Mouse (Mus musculus) adrenal gland, adult 2 months (tissue): ENCODE data around the gene Bex6. TPM values are rescaled to one million over a fixed set of nuclear protein-coding genes. Genes with fewer than 3 reads are reported as not detected.
A peak's percentile ranks its signal among the peaks of the same experiment; 100 is the strongest.

ENCODE experiments used
- DNase-seq: peaks from one replicate; pipeline ENCODE4 v3.0.0; 2021
- long read RNA-seq: library from polyadenylated mRNA; stranded (forward); transcript quantifications from one replicate; pipeline ENCODE4 v2.0.0, GENCODE M21; 2021
- polyA plus RNA-seq: library from polyadenylated mRNA; depleted of rRNA; stranded (reverse); fragments of >200 nt; gene quantifications from 2 replicates; pipeline ENCODE4 v1.2.3, GENCODE M21; 2012; rRNA removed
- total RNA-seq, 2 experiments: library from RNA; stranded (reverse); gene quantifications; 2 replicates each; pipeline ENCODE4 v1.2.3; 2021

Gene Bex6
- total RNA-seq (not detected), polyA plus RNA-seq (not detected in 2 replicates)
- long read RNA-seq, result 0 reads

DNA sequence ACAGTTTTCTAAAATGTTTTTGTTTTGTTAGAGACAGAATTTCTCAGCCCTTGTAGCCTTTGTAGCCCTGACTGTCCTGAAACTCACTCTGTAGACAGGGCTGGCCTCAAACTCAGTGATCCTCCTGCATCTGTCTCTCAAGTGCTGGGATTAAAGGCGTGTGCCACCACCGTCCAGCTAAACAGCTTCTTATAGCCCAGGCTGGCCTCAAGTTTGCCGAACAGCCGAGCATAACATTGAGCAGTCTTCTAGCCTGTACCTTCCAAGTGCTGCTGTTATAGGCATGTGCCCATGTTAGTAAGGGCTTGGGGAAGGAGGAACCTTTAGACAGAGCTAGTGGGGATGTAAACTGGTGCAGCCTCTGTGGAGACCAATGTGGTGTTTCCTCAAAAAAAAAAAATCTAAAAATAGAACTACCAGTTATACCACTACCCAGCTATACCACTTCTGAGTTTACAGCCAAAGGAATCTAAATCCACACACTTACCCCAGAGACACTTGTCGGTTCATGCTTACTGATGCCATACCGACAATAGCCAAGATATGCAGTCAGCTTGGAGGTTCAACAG lies at the start of gene Bex6:
Gene Bex6, plus strand, starts transcription at position 491 of the 569 bp plus-strand sequence.
- DNase-seq, result no peak

- DNase-seq, result peak; percentile 51
Measured at GRCm38 (mm10) chr16:32130190-32130826, 49.3 kb upstream of the Bex6 start.

GRCm38 (mm10) chr16:32133148-32133547 lies 46.5 kb upstream of the Bex6 start:
- no peak for DNase-seq

GRCm38 (mm10) chr16:32135842-32136357 lies 43.7 kb upstream of the Bex6 start:
- no peak for DNase-seq

- DNase-seq, result no peak
Measured at GRCm38 (mm10) chr16:32138954-32139353, 40.7 kb upstream of the Bex6 start.

DNA sequence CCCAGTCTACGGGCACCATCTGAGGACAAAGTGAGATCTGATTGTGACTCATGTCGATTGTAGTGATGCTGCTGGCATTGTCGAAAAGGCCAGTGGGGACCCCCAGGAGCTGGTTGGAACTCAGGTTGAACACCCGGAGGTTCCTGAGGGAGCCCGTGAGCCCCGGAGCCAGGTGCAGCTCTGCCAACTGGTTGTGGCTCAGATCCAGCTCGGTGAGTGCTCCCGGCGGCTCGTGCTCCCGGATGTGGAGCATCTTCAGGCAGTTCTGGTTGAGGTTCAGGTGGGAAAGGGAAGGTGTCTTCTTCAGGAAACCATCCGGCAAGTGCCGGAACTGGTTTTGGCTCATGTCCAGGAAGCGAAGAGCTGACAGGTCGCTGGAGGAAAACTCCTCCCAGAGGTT lies 35.9 kb upstream of the Bex6 start:
- DNase-seq, result no peak

GRCm38 (mm10) chr16:32144592-32144991 lies 35.0 kb upstream of the Bex6 start:
- DNase-seq, result no peak

GRCm38 (mm10) chr16:32147589-32148207 lies 31.9 kb upstream of the Bex6 start:
- DNase-seq, result no peak

- no peak for DNase-seq
Measured at GRCm38 (mm10) chr16:32153976-32154375, 25.6 kb upstream of the Bex6 start.

DNA sequence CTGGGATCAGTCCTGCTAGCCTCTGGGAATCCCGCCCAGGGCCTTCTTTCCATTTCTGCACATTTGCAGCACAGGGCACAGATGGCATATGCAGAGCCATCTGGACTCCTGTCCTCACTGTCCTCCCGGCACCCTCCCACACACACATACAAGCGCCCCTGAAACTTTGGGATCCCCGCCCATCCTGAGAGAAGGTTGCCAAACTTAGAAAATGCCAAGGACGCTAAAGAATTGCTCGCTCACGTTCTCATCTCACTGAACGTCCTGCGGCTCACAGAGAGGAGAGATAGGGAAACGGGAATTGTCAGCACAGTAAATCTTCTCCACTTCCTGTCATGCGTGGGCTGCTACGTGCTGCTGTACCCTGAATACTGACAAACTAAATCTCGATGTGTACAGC lies 25.2 kb upstream of the Bex6 start:
- peak; percentile 90 for DNase-seq

GRCm38 (mm10) chr16:32156719-32157118 lies 22.9 kb upstream of the Bex6 start:
- DNase-seq, result no peak

DNA sequence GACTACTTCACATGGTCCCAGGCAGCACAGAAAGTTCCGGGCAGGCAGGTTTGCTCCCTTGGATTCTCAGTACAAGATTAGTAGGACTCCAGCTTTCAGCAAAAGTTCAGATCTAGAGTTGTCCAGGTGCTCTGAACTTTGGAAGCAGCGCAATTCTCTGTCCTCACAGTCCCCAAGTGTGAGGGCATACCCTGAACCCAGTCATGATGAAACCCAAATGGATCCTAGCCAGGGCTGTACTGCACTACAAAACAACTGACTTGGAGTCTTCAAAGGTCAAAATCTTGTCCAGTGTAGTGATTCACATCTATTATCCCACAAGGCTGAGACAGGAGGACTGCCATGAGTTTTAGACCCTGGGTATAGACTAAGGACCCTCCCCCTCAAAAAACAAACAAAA lies 22.3 kb upstream of the Bex6 start:
- DNase-seq, result peak; percentile 70

GRCm38 (mm10) chr16:32158966-32159365 lies 20.7 kb upstream of the Bex6 start:
- DNase-seq, result no peak

GRCm38 (mm10) chr16:32160742-32161323 lies 18.8 kb upstream of the Bex6 start:
- no peak for DNase-seq

DNA sequence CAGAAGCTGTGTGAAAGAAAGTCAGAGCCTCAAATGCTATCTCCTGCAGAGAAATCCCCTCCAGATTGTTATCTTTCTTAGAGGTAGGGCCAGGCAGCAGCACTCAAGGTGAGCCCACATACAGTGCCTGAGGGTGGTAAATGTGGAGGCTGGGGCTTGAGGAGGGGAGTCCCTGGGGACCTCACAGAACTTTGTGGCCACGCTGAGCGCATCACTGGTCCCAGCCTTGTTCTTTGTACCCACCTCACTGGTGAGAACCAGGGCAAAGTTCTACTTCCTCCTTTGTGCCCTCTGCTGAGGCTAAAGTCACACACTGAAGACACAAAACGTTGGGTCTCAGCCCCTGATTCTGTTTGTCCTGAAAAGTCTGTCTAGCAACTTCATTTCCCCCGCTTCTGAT lies 16.2 kb upstream of the Bex6 start:
- DNase-seq, result no peak

- DNase-seq, result no peak
Measured at GRCm38 (mm10) chr16:32163891-32164290, 15.7 kb upstream of the Bex6 start.

DNA sequence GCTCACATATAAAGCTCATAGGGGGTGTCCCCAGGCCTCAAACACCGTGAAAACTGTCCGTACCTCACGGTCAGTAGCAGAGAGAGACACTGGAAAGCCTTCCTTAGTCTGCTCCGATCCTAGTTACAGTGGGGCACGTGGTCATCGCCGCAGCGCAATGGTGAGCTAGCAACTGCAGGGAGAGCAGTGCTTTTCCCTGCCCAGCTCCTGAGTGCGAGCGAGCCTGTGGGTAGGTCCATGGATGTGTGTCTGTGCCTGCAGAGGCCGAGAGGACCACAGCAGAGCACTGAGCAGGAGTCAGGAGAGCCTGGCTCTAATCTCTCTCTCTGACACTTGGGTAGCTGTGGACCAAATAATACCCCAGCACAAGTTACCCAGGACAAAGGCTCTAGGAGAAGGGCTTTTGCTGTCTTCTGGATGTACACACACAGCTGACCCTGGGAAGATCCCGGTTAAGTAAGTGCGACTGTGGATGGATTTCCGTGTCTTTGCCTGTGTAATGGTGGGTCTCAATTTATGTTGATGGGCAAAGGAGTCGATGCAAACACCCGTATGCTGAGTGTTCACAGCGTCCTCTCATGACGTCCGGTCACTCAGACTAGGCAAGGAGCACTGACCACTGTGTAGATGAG lies 15.1 kb upstream of the Bex6 start:
- peak; percentile 18 for DNase-seq

GRCm38 (mm10) chr16:32165281-32165821 lies 14.3 kb upstream of the Bex6 start, which contains the start of gene Nrros:
Gene Nrros, minus strand, starts transcription at chr16:32165594.
- DNase-seq, result peak; percentile 59

DNA sequence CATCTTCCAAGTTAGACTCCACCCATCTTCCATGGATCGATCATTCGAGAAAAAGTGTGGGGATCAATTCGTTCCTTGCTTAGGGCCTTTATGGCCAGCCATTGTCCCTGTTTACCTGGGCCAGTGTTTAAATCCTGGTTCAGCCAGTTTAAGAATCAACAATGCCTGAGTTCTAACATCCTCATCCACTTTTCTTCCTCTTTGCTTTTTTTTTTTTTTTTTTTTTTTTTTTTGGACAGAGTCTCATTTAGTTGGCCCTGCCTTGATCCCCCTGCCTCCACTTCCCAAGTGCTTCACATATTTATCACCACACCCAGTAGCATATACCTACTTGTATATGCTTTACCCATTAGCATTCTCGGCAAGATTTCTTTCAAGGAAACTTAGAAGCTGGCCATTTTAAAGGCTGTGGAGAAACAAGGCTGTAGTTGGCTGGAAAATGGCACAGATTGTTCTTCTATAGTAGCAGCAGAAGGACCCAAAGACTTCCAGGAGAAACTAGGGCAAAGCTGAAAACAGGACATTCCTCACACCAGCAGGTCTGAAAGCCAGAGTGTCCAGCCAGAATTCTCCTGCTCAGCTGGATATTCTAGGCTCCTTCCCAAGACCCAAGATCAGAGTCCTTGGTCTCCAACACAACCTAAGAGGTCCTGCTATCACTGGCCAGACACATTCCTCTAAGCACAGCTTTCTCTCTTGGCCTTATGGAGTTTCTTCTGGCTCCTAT lies 11.6 kb upstream of the Bex6 start:
- no peak for DNase-seq

DNA sequence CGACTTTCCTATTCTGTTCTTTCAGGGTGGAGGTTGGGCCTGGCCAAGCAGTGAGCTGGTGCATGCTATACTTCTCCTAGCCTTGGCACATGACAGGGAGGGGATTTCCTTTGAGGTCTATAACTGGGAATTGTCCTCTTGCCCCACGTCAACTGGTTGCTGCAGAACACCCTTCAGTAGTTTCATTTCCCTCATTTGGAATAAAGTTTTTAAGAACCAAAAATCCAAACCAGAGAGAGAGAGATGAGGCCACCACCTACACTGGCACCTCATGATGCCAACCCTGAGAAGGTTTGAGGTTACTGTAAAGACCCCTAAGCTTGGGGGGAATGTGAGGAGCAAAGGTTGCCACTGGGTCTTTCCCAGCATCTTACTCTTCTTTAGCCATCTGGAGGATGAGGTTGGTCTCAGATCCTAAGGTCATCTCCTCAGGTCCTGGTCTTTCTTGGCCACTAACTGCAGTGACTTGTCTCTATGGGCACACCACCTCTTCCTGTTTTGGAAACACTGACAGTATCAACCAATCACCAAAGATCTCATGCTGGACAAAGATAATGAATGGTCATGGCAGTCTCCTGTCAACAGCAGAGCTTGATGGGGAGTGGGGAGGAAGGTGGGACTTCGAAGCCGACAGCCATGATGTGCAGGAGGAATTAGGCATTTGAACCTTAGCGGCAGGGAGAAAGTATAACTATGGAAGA lies 8.4 kb upstream of the Bex6 start:
- DNase-seq, result no peak

GRCm38 (mm10) chr16:32173401-32173800 lies 6.2 kb upstream of the Bex6 start:
- no peak for DNase-seq
